Mouse (Mus musculus): ENCODE results near the gene Scg3.

GRCm38 (mm10) chr9:75632111-75632510, 51.7 kb downstream of the Scg3 start:
- TF ChIP-seq POLR2A (IDR thresholded peaks at IDR 0.05; ENCODE audit: extremely low read depth, insufficient read depth, low read length): no peak
- no peak for TF ChIP-seq CTCF (IDR thresholded peaks at IDR 0.05; ENCODE audit: low read depth, low read length)
